Mouse (Mus musculus): ENCODE results near the gene Lrp2.

Lrp2 gene

GRCm38 (mm10) chr2:69585886-69586398 lies at the start of gene Lrp2:
Gene Lrp2, minus strand, starts transcription at chr2:69586065.
- TF ChIP-seq GATA4 (IDR thresholded peaks at IDR 0.05; ENCODE audit: insufficient replicate concordance, low read length) = no peak

- TF ChIP-seq GATA4 (IDR thresholded peaks at IDR 0.05; ENCODE audit: insufficient replicate concordance, low read length) = no peak
These were observed 49.3 kb upstream of the Lrp2 start for GRCm38 (mm10) chr2:69635064-69635701.

GRCm38 (mm10) chr2:69631449-69631848 lies 45.6 kb upstream of the Lrp2 start:
- no peak for TF ChIP-seq GATA4 (IDR thresholded peaks at IDR 0.05; ENCODE audit: insufficient replicate concordance, low read length)

GRCm38 (mm10) chr2:69630792-69631191 lies 44.9 kb upstream of the Lrp2 start:
- no peak for TF ChIP-seq GATA4 (IDR thresholded peaks at IDR 0.05; ENCODE audit: insufficient replicate concordance, low read length)

- no peak for TF ChIP-seq GATA4 (IDR thresholded peaks at IDR 0.05; ENCODE audit: insufficient replicate concordance, low read length)
These were observed 44.0 kb upstream of the Lrp2 start for GRCm38 (mm10) chr2:69629914-69630313.

- no peak for TF ChIP-seq GATA4 (IDR thresholded peaks at IDR 0.05; ENCODE audit: insufficient replicate concordance, low read length)
These were observed 43.4 kb upstream of the Lrp2 start for GRCm38 (mm10) chr2:69629215-69629614.

- no peak for TF ChIP-seq GATA4 (IDR thresholded peaks at IDR 0.05; ENCODE audit: insufficient replicate concordance, low read length)
These were observed 33.4 kb upstream of the Lrp2 start for GRCm38 (mm10) chr2:69619286-69619685.

GRCm38 (mm10) chr2:69618336-69618735 lies 32.5 kb upstream of the Lrp2 start:
- TF ChIP-seq GATA4 (IDR thresholded peaks at IDR 0.05; ENCODE audit: insufficient replicate concordance, low read length) = no peak

GRCm38 (mm10) chr2:69613237-69613636 lies 27.4 kb upstream of the Lrp2 start:
- no peak for TF ChIP-seq GATA4 (IDR thresholded peaks at IDR 0.05; ENCODE audit: insufficient replicate concordance, low read length)

GRCm38 (mm10) chr2:69612716-69613115 lies 26.9 kb upstream of the Lrp2 start:
- TF ChIP-seq GATA4 (IDR thresholded peaks at IDR 0.05; ENCODE audit: insufficient replicate concordance, low read length) = no peak

- TF ChIP-seq GATA4 (IDR thresholded peaks at IDR 0.05; ENCODE audit: insufficient replicate concordance, low read length) = no peak
These were observed 26.4 kb upstream of the Lrp2 start for GRCm38 (mm10) chr2:69612237-69612636.

- TF ChIP-seq GATA4 (IDR thresholded peaks at IDR 0.05; ENCODE audit: insufficient replicate concordance, low read length) = no peak
These were observed 20.8 kb upstream of the Lrp2 start for GRCm38 (mm10) chr2:69606621-69607020.

- no peak for TF ChIP-seq GATA4 (IDR thresholded peaks at IDR 0.05; ENCODE audit: insufficient replicate concordance, low read length)
These were observed 18.0 kb upstream of the Lrp2 start for GRCm38 (mm10) chr2:69603726-69604393.

GRCm38 (mm10) chr2:69593168-69593567 lies 7.3 kb upstream of the Lrp2 start:
- TF ChIP-seq GATA4 (IDR thresholded peaks at IDR 0.05; ENCODE audit: insufficient replicate concordance, low read length) = no peak

- TF ChIP-seq GATA4 (IDR thresholded peaks at IDR 0.05; ENCODE audit: insufficient replicate concordance, low read length) = no peak
These were observed 6.7 kb upstream of the Lrp2 start for GRCm38 (mm10) chr2:69592536-69592935.

- TF ChIP-seq GATA4 (IDR thresholded peaks at IDR 0.05; ENCODE audit: insufficient replicate concordance, low read length) = no peak
These were observed 6.2 kb upstream of the Lrp2 start for GRCm38 (mm10) chr2:69591966-69592505.

Data from liver, adult (tissue).